Mouse (Mus musculus) ES-E14 (cell line): ENCODE measurements around the gene Ddx39. TPM values are rescaled to one million over a fixed set of nuclear protein-coding genes. Genes with fewer than 3 reads are reported as not detected.

Experiments
- DNase-seq: peaks from one replicate; pipeline ENCODE4 v3.0.0-alpha.2; 2013; ENCODE audit warnings: low read depth, low spot score
- H3K27ac ChIP-seq: 2 replicates; pipeline ENCODE4 v1.5.1; 2012; ENCODE audit warnings: low read depth, mild to moderate bottlenecking, low read length, moderate library complexity, mixed read lengths; ENCODE audit not compliant: poor library complexity, insufficient read depth, severe bottlenecking
- H3K36me3 ChIP-seq: 2 replicates; pipeline ENCODE4 v1.6.1; 2012; ENCODE audit warnings: mild to moderate bottlenecking, low read length, moderate library complexity, mixed read lengths; ENCODE audit not compliant: control insufficient read depth, poor library complexity, insufficient read depth, severe bottlenecking
- H3K4me1 ChIP-seq, 2 experiments: fragments of 150-350 bp in 1 of 2; sonication (generic) in 1 of 2; 2 replicates each; pipeline ENCODE4 v1.6.1; 2012; ENCODE audit warnings: low read length in 2 of 2, mild to moderate bottlenecking in 1 of 2, mixed read lengths in 1 of 2; ENCODE audit not compliant: control insufficient read depth in 2 of 2, insufficient read depth in 2 of 2, poor library complexity in 1 of 2
- H3K4me3 ChIP-seq, 2 experiments: fragments of 150-350 bp in 1 of 2; sonication (generic) in 1 of 2; 2 replicates each; pipeline ENCODE4 v1.5.1; 2012; ENCODE audit warnings: low read length in 2 of 2, low read depth in 1 of 2, mild to moderate bottlenecking in 1 of 2, mixed read lengths in 1 of 2; ENCODE audit not compliant: insufficient read depth in 1 of 2, poor library complexity in 1 of 2, severe bottlenecking in 1 of 2
- H3K9ac ChIP-seq: 2 replicates; pipeline ENCODE4 v1.6.1; 2012; ENCODE audit warnings: low read depth, mild to moderate bottlenecking, low read length, mixed read lengths; ENCODE audit not compliant: poor library complexity, insufficient read depth, severe bottlenecking
- H3K9me3 ChIP-seq: fragments of 150-350 bp; sonication (generic); 2 replicates; pipeline ENCODE4 v1.6.1; 2012; ENCODE audit warnings: low read depth, mild to moderate bottlenecking, low read length; ENCODE audit not compliant: control insufficient read depth, insufficient read depth
- CHD2 ChIP-seq: IDR thresholded peaks from 2 replicates; pipeline ENCODE4 v1.6.1; 2014; ENCODE audit warnings: mild to moderate bottlenecking, low read depth, low read length, inconsistent platforms
- HCFC1 ChIP-seq: IDR thresholded peaks from 2 replicates; pipeline ENCODE4 v1.6.1; 2012; ENCODE audit warnings: low read length, inconsistent platforms, borderline replicate concordance; ENCODE audit not compliant: insufficient read depth
- MAFK ChIP-seq: IDR thresholded peaks from 2 replicates; pipeline ENCODE4 v1.6.1; 2014; ENCODE audit warnings: mild to moderate bottlenecking, low read depth, low read length, inconsistent platforms; ENCODE audit not compliant: insufficient read depth
- ZC3H11A ChIP-seq: IDR thresholded peaks from 2 replicates; pipeline ENCODE4 v1.6.1; 2012; ENCODE audit warnings: low read depth, mild to moderate bottlenecking, inconsistent platforms, low read length, borderline replicate concordance
- ZNF384 ChIP-seq: IDR thresholded peaks from 2 replicates; pipeline ENCODE4 v1.6.1; 2012; ENCODE audit warnings: low read depth, low read length, inconsistent platforms
- in situ Hi-C, 2 experiments: fragments of 600-800 bp; cut with MboI; formaldehyde crosslinking; loops; one replicate each; pipeline ENCODE4 v1.15.1; 2025; ENCODE audit warnings: low sequenced_read_pairs in 2 of 2, inconsistent platforms in 1 of 2; ENCODE audit not compliant: unreplicated experiment in 2 of 2
- total RNA-seq: library from RNA; depleted of rRNA; stranded (reverse); fragments of 300-350 nt; gene quantifications from 2 replicates; pipeline ENCODE4 v1.2.3, GENCODE M21; 2012

The Ddx39 gene
- total RNA-seq, 1 experiment = 324 TPM

- Histone ChIP-seq H3K27ac (no peak overlapping the region), H3K4me1 (peaks cover 3 to 12% of the 10 kb centered on the region in 2 experiments; a peak in 2 of 4 replicates), H3K9me3 (no peaks in the 10 kb centered on the region), H3K36me3 (peaks cover 9% of the 10 kb centered on the region; the same call in 1 of the 2 replicates), H3K9ac (peak overlapping the region; percentile 61), H3K4me3 (peak overlapping the region; percentile 66 to 78)
- no peak for DNase-seq
- in situ Hi-C loops = no loop called here
- TF ChIP-seq MAFK (no peak), HCFC1 (no peak), ZC3H11A (no peak), CHD2 (no peak), ZNF384 (no peak)
These were observed 46.7 kb upstream of the Ddx39 start for GRCm38 (mm10) chr8:83668010-83668916.

- H3K36me3 ChIP-seq = peaks cover 5% of the 10 kb centered on the region; the same call in 1 of the 2 replicates
- no peaks in the 10 kb centered on the region for H3K9me3 ChIP-seq
- H3K27ac ChIP-seq = no peak overlapping the region
- H3K4me3 ChIP-seq = peak overlapping the region in 1 of 2 experiments; percentile 78; a peak in 2 of 4 replicates
- in situ Hi-C loops = no loop called here
- peaks cover 3 to 12% of the 10 kb centered on the region in 2 experiments; a peak in 2 of 4 replicates for H3K4me1 ChIP-seq
- no peak for TF ChIP-seq HCFC1
- TF ChIP-seq CHD2 = no peak
- no peak for TF ChIP-seq ZC3H11A
- TF ChIP-seq ZNF384 = no peak
- TF ChIP-seq MAFK = no peak
- DNase-seq = no peak
- H3K9ac ChIP-seq = no peak overlapping the region
These were observed 46.0 kb upstream of the Ddx39 start for GRCm38 (mm10) chr8:83669013-83669412.

- Histone ChIP-seq H3K4me3 (no peak overlapping the region), H3K4me1 (peaks cover 3 to 8% of the 10 kb centered on the region in 2 experiments; a peak in 2 of 4 replicates), H3K9ac (no peak overlapping the region), H3K27ac (no peak overlapping the region), H3K36me3 (peaks cover 7% of the 10 kb centered on the region; the same call in 1 of the 2 replicates), H3K9me3 (no peaks in the 10 kb centered on the region)
- TF ChIP-seq HCFC1 = no peak
- no peak for TF ChIP-seq ZNF384
- TF ChIP-seq ZC3H11A = no peak
- no peak for TF ChIP-seq CHD2
- TF ChIP-seq MAFK = no peak
- in situ Hi-C loops = no loop called here
- DNase-seq = no peak
These were observed 42.0 kb upstream of the Ddx39 start for GRCm38 (mm10) chr8:83672936-83673335.

- peaks cover 9% of the 10 kb centered on the region; the same call in 1 of the 2 replicates for H3K36me3 ChIP-seq
- no peak overlapping the region for H3K27ac ChIP-seq
- DNase-seq = no peak
- H3K4me1 ChIP-seq = 0 out of 4 replicates have a peak, but pooled peaks cover 0 to 5% of the 10 kb centered on the region in 2 experiments
- H3K9ac ChIP-seq = no peak overlapping the region
- no peak overlapping the region for H3K4me3 ChIP-seq
- H3K9me3 ChIP-seq = no peaks in the 10 kb centered on the region
- in situ Hi-C loops = no loop called here
- TF ChIP-seq MAFK (no peak), HCFC1 (no peak), CHD2 (no peak), ZC3H11A (no peak), ZNF384 (no peak)
These were observed 40.5 kb upstream of the Ddx39 start for GRCm38 (mm10) chr8:83674497-83674896.
